Mouse (Mus musculus): ENCODE measurements around the gene Fam19a1. TPM values are rescaled to one million over a fixed set of nuclear protein-coding genes. Genes with fewer than 3 reads are reported as not detected.

Fam19a1 gene
- polyA plus RNA-seq, 1 experiment: 4.0 TPM

GRCm38 (mm10) chr6:96677813-96678212, 564.9 kb downstream of the Fam19a1 start:
- Histone ChIP-seq H3K4me3 (replicated peaks; ENCODE audit: insufficient read depth, low read depth, low read length) (no peak overlapping the region), H3K4me1 (ENCODE audit: control insufficient read depth, insufficient read depth, low read length) (no peaks in the 10 kb centered on the region), H3K27ac (ENCODE audit: insufficient read depth, low read length) (no peak overlapping the region), H3K27me3 (ENCODE audit: control insufficient read depth, insufficient read depth, low read length) (no peaks in the 10 kb centered on the region)
- TF ChIP-seq CTCF (IDR thresholded peaks at IDR 0.05; ENCODE audit: borderline replicate concordance, insufficient read depth, low read depth, low read length) (no peak), POLR2A (IDR thresholded peaks at IDR 0.05; ENCODE audit: borderline replicate concordance, insufficient read depth, low read length) (no peak)
- DNase-seq: no peak
- WGBS: 84% methylated on average over 3 of the region's 3 CpGs

Other genes starting within 250 kb of the Fam19a1 start
- gene 1700123L14Rik, start 53.1 kb downstream of the Fam19a1 start, polyA plus RNA-seq (2012; rRNA removed): 0.06 and 0.18 TPM in 2 replicates